Mouse (Mus musculus) brain, embryonic 14.5 days (tissue): Measurements from ENCODE around the gene A730061H03Rik. TPM values are rescaled to one million over a fixed set of nuclear protein-coding genes. Genes with fewer than 3 reads are reported as not detected.

Experiments
- DNase-seq: peaks from one replicate; pipeline ENCODE4 v3.0.0-alpha.2; 2011; ENCODE audit warnings: low read depth
- CTCF ChIP-seq: fragments of 200-500 bp; IDR thresholded peaks from 2 replicates; pipeline ENCODE4 v1.5.1; 2012; ENCODE audit warnings: inconsistent platforms, mild to moderate bottlenecking, moderate library complexity, borderline replicate concordance; ENCODE audit not compliant: insufficient read depth, insufficient read length; ENCODE audit errors: extremely low read depth
- POLR2A ChIP-seq: fragments of 200-500 bp; IDR thresholded peaks from 2 replicates; pipeline ENCODE4 v1.6.1; 2012; ENCODE audit warnings: mild to moderate bottlenecking, inconsistent platforms, borderline replicate concordance; ENCODE audit not compliant: poor library complexity, insufficient read depth, insufficient read length, severe bottlenecking; ENCODE audit errors: extremely low read depth
- polyA plus RNA-seq: library from polyadenylated mRNA; depleted of rRNA; stranded (reverse); fragments of >200 nt; gene quantifications from 2 replicates; pipeline ENCODE4 v1.2.3, GENCODE M21; 2012

A730061H03Rik gene
- polyA plus RNA-seq, 1 experiment, result 0.92 TPM

- DNase-seq, result no peak
Observed at GRCm38 (mm10) chr14:55563249-55563648, 3.0 kb upstream of the A730061H03Rik start.

DNA sequence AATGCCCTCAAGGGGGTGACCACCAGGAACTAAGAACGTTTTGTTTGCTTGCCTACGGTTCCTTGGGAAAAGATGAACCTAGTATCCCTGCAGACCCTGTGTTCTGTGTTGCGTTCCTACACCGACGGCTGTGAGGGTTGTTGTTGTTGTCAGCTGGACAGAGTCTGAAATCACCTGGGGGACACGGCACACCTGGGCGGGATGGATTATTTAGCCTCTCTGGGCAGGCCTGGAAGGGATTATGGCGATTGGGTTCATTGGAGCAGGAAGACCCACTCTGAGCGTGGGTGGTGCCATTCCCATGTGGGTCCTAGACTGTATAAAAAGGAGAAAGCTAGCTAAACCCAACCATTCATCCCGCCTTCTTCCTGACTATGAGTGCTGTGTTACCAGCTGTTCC is 1.7 kb upstream of the A730061H03Rik start:
- TF ChIP-seq CTCF, result no peak
- TF ChIP-seq POLR2A, result no peak

More at GRCm38 (mm10) chr14:55563249-55563648, 3.0 kb upstream of the A730061H03Rik start:
- no peak for TF ChIP-seq CTCF
- TF ChIP-seq POLR2A, result no peak

DNA sequence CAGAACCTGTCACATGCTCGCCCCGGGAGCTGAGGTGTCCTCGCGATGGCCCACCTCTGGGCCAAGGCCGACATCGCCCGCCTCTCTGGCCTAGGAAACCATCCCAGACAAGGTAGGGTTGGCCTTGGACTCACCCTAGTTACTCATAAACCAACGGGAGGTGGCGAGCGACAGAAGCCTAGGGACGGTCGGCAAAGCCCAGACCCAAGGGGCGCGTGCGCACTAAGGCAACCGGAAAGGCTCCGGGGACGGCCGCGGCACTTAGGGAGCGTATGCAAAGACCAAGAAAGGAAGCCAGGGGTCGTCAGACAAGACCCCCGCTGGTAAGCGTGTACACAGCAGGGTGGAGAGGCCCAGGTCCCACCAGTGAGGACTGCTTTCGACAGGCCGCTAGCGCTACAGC is 406 bp downstream of the A730061H03Rik start, which contains the start of gene Dcaf11:
Dcaf11 (plus strand) TSS at position 208 of the 403 bp plus-strand sequence.
- 0 out of 2 replicates have a peak, but pooled peaks have one; percentile 0 for TF ChIP-seq CTCF
- peak; percentile 39; the same call in 1 of the 2 replicates for TF ChIP-seq POLR2A
- DNase-seq, result peak; percentile 97

More for the DNA sequence above, 1.7 kb upstream of the A730061H03Rik start:
- no peak for DNase-seq

- no peak for DNase-seq
- no peak for TF ChIP-seq POLR2A
- no peak for TF ChIP-seq CTCF
Observed at GRCm38 (mm10) chr14:55558740-55559448, 1.3 kb downstream of the A730061H03Rik start.

DNA sequence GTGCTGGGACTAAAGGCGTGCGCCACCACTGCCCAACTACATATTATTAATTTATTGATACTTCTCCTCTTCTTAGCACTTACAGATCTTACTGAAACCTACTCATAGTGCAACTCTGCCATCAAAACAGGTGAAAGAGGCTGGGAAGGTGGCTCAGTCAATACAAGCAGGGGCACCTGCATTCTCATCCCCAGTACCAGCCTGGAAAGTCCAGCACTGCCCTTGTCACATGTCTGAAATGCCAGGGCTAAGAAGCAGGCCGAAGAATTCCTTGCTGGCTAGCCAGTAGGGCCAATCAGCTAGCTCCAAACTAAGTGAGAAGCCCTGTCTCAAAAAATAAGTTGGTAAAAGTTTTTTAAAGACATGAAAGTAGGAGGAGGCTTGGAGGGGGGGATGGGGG is 2.6 kb downstream of the A730061H03Rik start:
- no peak for TF ChIP-seq CTCF
- DNase-seq, result no peak

- TF ChIP-seq CTCF (peak; percentile 82), POLR2A (no peak)
- peak; percentile 80 for DNase-seq
Observed at GRCm38 (mm10) chr14:55557003-55557402, 3.2 kb downstream of the A730061H03Rik start.

- DNase-seq, result no peak
- TF ChIP-seq CTCF (no peak), POLR2A (no peak)
Observed at GRCm38 (mm10) chr14:55555788-55556187, 4.4 kb downstream of the A730061H03Rik start.

GRCm38 (mm10) chr14:55554635-55555034 is 5.6 kb downstream of the A730061H03Rik start:
- DNase-seq, result no peak
- TF ChIP-seq CTCF (no peak), POLR2A (no peak)

DNA sequence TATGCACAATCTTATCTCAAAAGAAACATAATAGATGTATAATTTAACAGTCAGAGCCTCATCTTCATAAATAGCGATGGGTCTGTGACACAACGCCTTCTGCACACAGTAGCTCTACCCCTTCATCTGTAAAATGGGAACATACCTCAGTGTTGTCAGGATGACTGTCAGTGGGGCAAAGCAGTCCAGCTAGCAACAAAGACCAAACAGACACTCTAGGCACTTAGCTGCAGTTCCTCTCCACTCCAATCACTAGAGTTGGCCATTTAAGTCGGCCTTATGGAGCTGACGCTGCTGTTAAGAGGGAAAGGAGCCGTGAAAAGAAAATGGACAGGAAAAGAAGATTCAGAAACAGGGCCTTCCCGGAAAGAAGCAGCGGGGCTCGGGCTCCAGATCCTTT is 8.4 kb downstream of the A730061H03Rik start:
- no peak for DNase-seq
- TF ChIP-seq POLR2A, result no peak
- no peak for TF ChIP-seq CTCF

GRCm38 (mm10) chr14:55551347-55551746 is 8.9 kb downstream of the A730061H03Rik start:
- TF ChIP-seq CTCF (no peak), POLR2A (no peak)
- no peak for DNase-seq

DNA sequence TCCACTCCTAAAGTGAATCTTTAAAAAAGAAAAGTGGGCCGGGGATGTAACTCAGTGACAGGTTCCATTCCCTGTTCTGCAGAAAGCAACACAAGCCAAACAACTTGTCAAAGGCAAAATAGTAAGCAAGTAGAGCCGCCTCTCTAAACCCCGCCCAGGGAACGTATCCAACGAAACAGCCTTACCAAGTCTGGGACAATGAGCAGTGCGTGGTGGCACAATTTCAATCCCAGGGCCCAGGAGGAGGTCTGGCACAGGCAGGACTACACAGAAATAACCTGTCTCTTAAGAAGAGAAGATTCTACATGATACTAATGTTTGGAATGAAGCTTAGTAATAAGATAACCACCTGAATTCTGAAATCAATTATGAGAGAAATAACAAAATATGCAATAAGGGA is 10.0 kb downstream of the A730061H03Rik start:
- DNase-seq, result no peak
- TF ChIP-seq CTCF (no peak), POLR2A (no peak)

DNA sequence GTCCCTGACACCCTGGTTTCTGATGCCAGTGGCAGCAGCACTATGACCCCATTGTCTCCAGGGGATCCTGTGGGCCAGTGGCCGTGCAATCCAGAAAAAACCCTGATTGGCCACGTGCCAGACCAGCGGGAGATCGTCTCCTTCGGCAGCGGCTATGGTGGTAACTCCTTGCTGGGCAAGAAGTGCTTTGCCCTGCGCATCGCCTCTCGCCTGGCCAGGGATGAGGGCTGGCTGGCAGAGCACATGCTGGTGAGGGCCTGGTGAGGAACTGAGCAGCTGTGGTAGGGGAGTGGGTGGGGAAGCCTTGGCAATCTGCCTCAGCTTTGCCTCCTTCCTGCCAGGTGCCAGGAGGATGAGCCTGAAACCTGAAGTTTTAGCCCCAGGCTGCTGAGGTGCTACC is 15.9 kb downstream of the A730061H03Rik start:
- DNase-seq, result peak; percentile 52

More for the DNA sequence above, 15.9 kb downstream of the A730061H03Rik start:
- TF ChIP-seq POLR2A (no peak), CTCF (no peak)
